Mouse (Mus musculus) right cerebral cortex, postnatal 4 days (tissue): Measurements from ENCODE around the gene Atp8a2.

Source experiments
- DNase-seq: peaks from one replicate; pipeline ENCODE4 v3.0.0-alpha.2; 2022

Atp8a2 gene

DNA sequence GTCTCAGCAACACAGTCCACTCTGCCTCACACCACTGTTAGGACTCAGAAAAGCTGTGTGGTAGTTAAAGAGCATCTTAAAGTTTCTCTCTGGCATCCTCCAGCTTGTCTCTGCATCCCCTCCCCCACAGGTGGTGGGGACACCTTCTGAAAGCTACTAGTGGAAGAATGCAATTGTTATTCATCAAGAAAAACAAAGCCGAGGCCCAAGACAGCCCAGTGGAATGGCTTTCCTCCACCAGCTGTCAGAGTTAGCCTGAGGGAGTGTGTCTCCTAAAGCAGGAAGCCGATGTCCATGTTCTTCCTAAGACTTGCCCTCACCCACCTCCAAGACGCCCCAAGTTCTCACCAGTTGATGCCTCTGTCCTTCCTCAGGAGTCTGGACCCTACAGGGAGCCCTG is 48.1 kb downstream of the Atp8a2 start:
- no peak for DNase-seq

DNA sequence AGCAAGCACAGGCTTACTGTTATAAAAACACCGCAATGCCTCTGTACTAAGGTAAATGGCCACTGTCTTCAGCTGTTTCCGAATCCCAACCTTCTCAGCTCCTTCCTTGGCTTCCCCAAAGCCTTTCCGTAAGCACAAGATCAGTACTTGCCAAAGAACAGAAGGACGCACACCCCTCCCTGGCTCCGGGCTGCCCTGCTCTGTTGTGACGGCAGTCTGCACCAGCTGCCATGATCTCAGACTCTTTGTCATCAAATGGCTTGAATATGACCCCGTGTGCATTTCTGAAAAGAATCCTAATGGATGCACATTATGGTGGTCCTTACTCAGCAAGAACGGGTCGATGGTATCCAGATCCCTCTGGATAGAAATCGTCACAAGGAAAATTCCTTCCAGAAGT is 53.7 kb downstream of the Atp8a2 start:
- no peak for DNase-seq

DNA sequence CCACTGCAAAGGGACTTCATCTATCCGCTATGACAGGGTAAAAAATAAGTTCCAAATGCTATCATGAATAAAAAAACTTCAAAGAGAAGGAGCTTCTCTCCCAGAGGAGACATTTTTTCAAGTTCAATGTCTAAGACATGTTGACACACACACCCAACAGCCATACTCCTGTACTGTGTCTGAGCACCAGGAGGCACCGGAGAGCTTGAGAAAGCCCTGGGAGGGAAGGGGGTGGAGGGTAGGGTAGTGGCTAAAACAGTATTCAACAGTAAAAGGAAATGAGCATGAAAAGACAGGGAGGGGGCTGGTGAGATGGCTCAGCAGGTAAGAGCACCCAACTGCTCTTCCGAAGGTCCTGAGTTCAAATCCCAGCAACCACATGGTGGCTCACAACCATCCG is 58.6 kb downstream of the Atp8a2 start:
- no peak for DNase-seq

DNA sequence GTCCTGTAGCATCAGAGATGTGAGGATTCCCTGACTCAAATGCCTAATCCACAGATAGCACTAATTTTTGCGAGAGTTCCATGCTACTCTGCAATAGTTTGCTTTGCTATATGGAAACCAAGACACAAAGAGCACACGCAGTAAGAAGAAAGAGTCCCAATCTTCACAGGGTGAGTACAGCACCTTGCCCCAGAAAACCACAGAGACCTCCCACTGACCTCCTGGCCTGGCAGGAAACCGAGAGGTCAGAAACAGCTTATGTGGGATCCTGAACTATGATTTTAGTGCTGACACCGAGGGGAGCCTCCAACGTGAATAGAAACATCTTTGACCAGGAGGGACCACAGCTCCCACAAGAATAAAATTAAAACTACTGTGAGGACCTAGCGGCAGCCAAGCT is 59.2 kb downstream of the Atp8a2 start:
- DNase-seq = no peak

DNA sequence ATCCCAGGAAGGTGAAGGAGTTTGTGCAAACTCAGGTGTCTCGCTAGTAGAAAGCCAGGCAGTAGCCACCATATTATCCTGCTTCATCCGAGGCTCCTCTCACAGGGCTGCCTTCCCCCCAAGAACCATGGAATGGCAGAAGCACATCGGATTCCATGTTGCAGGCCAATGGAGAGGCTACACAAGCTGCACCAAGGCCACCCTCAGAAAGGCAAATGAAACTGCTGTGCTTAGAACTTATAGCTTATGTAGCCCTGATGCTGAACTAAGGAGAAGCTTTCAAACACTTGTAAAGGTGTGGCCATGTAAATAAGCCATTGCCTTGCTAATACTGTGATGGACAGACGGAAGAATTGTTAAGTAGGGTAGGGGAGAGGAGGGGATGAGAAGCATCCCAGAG is 61.2 kb downstream of the Atp8a2 start:
- DNase-seq = no peak

DNA sequence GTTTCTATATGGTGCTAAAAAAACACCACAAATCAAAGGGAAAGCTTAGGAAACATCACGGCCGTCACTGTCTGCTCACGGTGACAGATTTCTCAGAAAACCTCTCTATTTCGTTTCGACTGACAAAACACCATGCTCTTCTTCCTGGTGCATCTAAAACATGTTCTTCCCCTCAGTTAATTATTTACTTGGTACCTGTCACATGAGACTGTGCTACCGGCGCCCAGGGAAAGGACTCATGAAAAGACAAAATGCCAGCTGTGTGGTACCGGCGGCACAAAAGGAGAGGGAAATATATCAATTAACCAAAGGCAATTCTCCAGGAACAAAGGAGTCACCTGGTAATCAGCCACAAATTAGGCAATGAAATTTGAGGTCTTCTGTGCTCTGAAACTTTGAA is 62.3 kb downstream of the Atp8a2 start:
- DNase-seq = no peak

DNA sequence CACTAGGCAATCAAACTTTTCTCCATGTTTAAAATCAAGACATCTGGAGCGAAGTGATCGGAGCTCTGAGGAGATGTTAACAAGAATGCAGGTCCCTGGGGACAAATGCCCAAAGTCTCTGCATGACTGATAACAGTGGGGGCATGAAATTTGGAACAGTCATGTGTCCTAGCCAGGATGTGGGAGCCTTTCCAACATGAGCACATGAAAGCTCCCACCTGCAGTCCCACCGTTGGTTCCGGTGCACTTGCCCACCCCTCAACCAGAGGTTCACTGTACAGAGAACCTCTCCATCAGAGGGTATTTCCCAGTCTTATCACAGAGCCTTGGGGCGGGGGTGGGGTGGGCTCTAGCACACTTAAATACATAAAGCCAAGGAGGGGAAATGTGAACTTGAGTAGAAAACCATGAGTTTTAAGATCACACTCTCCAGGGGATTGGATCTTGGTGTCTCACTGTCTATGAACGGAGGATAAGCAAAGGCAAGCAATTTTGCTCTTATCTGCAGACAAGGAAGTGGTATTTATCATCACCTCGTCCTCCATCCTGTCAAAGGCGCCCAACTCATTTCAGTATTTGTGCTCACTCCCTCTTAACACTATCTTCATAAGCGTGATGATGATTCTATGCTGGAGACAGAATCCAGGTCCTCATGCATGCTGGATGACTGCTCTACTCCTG is 65.6 kb downstream of the Atp8a2 start:
- no peak for DNase-seq

DNA sequence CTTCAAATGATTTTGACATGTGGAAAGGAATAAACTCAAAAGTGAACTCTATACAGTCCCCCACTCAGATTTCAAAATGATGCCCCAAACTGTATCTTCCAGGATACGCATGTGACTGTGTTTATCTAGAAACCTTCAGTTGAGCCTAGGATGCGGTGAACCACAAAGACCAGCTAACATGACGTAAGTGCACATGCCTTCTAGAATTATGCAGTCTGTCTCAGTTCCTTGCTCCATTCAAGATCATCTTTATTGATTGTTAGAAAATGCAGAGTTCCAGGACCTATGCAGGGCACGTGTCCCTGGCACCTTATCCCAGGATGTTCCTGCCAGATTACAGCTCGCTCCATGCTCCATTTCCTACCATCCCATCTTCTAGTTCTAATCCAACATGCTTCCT is 67.4 kb downstream of the Atp8a2 start:
- DNase-seq = no peak

DNA sequence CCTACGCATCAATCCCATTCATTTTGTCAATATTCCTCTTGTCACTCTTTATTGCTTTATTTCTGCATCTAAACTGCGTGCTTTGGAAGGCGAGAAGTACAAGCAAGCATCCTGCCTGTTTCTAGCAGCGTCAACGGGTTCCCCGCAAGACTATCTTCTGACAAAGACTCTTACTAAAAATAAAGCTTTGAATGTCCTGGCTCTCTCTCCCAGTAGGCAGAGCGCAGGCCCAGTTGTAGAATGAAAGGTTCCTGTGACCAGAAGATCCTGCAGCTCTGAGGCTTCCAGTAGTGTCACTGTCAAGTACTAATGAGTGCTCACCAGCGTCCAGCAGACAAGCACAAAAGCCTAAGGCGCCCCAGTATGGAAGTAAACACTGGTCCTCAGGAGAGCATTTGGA is 71.8 kb downstream of the Atp8a2 start:
- no peak for DNase-seq

DNA sequence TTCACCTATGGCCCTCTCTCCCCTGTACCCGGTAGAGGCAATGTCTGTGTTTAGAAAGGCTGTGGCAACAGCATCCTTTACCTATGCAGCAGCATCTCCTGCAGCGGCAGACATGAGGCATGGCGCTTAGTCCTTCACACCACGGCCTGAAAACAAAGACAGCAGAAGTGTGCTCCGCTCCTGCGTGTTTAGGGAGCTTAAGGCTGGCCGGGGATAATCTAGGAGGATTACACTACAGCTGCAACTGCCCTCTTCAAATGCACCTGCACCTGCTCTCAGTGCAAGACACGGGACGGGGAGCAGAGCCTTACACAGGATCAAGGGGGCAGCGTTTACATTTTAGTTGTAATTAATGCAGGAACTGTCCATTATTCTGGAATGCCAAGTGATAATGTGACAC is 75.4 kb downstream of the Atp8a2 start:
- no peak for DNase-seq

DNA sequence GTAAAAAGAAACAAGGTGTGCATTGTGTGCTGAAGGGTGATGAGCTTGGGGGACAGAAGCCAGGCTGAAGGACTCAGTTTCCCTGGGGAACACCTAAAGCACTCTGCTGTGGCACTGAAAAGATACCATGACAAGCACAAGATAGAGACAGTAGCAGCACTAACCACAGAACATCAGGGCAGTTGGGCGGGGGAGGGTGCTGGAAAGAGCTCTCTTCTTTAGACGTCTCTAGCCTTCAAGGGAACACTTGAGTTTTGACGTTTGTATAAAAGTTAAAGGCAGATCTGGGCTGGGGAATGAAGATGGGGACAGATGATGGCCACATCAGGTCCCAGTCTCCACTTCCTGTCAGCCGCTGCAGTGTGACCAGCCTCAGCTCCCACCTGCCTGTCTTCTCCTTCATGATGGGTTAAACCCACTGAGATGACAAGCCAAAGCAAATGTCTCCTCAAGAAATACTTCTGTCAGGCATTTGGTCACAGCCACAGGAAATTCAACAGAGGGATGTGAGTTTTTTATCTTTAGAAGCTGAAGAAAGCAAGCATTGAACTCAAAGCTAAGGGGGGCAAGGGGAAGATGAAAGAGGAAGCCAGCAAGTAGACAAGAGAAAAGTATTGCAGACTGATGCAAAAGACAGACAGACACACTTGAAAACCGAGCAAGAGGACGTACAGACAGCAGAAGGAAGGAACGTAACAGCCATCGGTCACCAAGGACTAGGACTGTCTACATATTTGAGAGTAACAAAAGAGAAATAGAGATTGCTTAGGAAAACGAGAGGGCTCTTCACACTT is 79.0 kb downstream of the Atp8a2 start:
- DNase-seq = no peak

DNA sequence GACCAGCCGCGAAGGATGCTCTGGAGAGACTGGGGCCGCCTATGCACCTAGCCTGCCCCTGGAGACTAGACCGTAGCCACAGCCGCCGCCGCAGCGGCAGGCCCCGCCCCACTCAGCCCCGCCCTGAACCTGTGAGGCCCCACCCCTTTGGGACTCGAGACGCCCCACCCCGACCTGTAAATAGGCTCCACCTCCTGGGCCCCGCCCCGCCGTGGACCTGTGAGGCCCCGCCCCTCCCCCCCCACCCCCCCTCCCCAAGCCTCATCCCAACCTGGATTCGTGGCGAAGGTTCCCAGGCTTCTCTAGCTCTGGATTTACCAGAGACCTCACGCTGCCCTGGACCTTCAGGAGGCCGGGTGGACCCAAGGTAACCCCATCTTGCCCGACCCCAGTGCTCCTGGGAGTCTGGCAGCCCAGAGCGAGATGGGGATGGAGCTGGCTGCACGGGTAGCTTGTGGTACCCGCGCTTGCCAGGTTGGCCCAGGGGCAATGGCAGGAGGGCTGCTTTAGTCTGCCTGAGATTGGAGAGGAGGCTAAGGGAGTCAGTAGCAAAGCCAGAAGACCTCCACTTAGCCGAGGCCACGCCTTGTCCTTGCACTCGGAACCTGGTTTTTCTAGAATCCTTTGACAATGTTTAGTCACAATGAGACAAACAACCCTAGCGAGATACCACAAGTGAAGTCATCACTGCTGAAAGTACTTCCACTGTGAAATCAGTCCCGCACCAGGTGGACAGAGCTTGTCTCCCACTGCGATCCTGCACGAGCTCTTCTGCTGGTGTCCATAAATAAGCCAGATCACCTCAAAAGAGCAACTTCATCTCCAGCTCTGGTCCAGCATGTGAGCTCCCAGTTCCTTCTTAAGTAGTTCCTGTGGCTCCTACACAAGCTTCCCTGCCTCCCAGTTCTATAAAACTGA is 109.9 kb downstream of the Atp8a2 start:
- DNase-seq = peak; percentile 60

DNA sequence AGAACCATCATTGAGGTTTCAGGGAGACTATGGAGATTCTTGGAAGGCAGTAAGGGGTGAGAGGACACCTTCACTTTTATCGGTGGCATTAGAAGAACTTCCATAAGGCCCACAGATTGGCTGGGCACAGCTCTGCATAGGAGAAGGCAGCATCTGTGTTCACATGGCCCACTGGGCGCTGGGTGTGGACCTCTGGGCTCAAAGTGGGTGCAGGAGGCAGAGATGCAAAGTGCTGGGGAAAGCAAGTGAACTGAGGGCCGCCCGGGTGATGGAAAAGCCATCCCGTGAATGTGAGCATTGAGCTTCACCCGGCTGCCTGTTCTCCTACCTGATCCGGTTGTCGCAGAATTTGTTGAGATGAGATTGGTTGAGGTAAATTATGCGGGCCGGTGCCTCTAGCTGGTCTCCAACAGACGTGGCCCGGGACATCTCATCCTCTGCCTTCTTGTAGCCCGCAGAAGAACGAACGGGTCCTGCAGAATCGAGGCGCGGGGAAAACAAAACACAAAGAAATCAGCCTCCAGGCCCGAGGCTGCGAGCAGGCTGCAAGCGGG is 110.6 kb downstream of the Atp8a2 start:
- DNase-seq = peak; percentile 27

DNA sequence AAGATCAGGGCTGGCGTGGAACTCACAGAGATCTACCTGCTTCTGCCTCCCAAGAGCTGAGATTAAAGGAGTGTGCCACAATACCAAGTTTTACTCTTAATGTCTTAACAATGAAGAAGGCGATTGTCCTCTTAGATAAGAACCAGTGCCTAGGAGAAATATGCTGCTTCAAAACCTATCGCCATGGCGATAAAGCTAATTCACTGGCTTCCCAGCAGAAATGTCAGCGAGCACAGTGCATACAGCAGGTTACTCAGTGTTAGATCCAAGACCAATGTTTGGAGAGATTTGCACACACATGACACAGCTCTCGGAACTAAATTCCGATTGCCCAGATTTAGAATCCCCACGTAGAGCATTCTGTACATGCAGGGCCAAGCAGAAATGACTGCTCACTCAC is 114.2 kb downstream of the Atp8a2 start:
- DNase-seq = no peak

DNA sequence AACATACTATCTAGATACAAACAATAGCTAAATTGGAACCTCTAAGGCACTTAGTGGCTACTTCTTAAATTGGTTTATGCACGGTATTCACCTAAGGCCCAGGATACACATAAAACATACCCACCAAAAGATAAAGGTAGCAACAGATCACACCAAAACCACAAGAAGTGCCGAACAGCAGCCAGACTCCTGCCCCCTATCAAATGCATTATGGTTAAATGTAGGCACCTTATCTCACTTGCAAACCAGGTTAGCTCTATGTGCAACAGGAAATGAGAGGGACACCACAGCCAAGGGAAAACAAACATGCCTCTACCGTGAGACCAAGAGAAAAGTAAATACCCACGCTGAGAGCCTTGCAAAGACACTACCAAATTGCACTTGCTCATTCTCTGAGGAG is 124.5 kb downstream of the Atp8a2 start:
- no peak for DNase-seq

DNA sequence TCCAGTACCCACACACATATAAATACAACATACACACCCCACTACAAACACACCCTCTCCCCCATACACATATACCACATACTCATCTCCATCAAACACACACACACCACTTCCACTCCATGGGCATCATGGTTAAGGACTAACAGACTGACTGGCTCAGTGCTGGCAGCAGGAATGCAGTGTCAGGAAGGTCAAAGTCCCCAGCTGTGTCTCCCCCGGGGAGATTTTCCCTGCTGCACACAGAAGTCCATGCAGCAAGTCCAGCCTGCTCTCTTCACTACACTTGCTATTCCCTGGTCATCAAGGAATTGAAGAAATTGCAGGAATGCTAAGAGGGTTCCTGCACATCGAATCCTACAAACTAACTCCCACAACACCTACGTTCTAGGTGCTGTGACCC is 131.8 kb downstream of the Atp8a2 start:
- DNase-seq = no peak

DNA sequence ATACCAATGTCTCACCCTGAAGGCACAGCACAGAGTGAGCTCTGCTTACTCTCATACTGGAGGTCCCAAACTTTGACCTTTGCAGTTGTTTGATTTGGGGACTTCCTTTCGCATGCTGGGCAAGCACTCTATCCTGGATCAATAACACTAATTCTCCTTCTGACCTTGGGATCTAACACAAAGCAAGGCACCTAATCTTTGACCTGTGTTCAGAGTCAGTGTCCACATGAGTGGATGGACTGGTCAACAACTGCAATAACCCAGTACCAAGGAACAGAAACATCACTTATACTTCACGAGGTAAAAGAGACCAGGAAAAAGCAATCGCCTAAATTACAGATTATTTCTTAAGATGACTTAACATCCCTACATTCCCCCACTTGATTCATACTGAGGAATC is 136.0 kb downstream of the Atp8a2 start:
- DNase-seq = no peak

DNA sequence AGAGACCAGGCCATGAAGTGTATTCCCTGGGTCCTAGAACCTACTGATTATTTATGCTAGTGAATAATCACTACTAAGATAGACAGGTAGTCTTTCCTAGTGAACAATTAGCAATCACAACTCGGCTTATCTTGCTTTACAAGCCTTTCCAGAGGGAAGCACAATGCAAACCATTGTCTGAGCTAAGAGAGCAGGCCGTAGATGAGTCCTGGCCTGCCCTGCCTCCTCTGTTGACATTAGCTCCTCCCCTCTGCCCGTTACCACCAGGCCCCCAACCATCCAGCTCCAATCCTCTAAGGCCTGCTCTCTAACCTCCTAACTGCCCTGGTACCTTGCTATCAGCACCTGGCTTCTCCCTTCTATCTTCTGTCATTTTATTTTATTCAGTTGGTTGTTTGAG is 138.1 kb downstream of the Atp8a2 start:
- DNase-seq = no peak

DNA sequence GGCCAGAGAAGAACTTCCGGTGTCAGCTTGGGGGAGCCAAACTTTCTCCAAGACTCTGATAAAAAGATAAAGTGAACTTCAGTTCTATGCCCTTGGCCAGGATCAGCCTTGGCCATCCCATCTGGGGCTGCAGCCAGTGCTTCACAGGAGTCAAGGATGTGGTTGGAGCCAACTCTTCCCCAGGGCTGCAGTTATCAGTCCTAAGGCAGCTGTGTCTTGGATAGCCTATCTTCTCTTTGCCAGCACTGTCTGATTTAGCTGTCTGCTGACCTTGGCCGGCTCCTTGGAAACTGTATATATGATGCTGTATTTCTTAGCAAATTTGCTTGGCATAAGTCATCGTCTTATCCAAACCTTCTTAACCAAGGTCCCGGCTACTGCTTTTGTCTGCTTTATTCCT is 141.7 kb downstream of the Atp8a2 start:
- DNase-seq = no peak

DNA sequence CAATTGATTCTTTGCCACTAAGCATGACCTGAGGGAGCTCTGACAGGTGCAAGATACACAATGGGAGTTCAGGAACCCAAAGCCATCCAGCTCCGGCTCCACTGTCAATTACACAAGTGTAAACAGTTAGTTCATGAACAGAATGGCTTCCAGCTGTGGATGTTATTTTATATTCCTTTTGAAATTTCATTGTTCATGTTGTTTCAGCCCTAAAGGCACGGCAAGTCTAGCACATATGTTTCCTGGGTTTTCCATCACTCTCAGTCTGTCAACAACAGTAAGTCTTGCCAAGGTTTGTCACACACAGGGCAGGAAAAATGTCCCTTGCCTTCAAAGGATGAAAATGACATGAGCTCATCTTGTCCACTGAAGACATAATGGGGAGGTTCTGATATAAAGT is 166.3 kb downstream of the Atp8a2 start:
- no peak for DNase-seq

DNA sequence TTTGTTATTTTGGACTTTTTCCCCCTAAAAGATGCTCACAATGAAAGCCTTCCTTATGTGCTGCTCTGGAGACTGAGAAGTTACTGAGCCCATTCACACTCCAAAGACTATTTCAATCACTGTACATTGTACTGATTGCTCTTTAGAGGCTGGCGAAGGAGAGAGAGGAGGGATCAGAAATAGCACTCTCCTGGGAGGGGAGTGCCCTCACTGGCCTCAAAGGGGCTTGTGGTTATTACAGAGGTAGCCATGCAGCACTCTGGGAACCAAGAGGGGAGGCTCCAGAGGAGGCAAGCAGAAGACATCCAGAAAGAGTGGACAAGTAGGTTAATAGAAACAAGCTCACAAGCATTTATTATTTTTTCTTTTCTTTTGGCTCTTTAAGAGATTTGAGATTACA is 169.8 kb downstream of the Atp8a2 start:
- DNase-seq = no peak

DNA sequence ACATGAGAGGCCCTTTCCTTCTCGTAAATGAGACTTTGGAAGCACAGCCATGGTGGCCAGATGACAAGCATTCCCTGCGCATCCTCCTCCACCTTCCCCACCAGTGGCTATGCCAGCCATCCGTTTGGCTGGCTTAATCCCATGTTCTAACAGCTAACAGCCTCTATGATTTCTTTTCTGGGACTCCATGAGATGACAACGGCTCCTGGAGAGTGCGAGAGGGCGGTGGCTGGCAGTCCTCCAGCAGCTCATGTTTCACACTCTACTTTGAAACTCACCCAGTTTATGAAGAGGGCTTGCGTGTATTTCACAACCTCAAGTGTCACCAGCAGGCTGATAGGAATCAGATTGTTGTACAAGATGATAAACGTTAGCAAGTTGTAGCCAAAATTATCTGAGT is 170.3 kb downstream of the Atp8a2 start:
- peak; percentile 71 for DNase-seq

DNA sequence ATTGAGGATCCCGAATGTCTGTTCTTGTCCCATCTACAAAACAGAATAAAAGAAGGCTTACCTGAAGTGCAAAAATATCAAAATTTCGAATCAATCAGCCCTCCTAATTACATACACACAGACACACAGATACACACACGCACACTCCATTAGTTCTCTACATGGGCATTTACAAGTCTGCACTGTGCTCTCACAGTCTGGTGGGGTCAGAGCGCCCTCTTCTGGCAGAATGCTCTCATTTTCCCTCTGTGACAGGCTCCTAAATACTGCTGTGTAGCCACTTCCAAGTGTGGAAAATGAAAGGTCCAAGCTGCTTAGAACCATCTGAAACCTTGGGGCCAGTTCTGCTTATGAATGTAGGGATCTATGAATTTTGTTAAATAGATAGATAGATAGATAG is 181.1 kb downstream of the Atp8a2 start:
- DNase-seq = peak; percentile 89
